ENCODE assay signal across 8 mouse cellular contexts in genomic region chr2:32587731-32588321, GRCm38 (mm10). TPM values are rescaled to one million over a fixed set of nuclear protein-coding genes. Genes with fewer than 3 reads are reported as not detected.
DNase-seq lines count a peak whose midpoint lies in the region; ATAC-seq and TF ChIP-seq lines count a peak whose summit lies in the region.

No protein-coding gene starts in this region.

- H3K36me3 ChIP-seq in forebrain, embryonic 13.5 days (ENCODE audit: poor library complexity, severe bottlenecking), result no peaks in the 10 kb centered on the region
- no peaks in the 10 kb centered on the region for H3K36me3 ChIP-seq in hindbrain, embryonic 11.5 days (ENCODE audit: control insufficient read depth, insufficient read depth, low read length)
- no peaks in the 10 kb centered on the region for H3K36me3 ChIP-seq in liver, embryonic 15.5 days (replicated peaks)
- H3K36me3 ChIP-seq in neural tube, embryonic 14.5 days (ENCODE audit: control insufficient read depth, insufficient read depth, low read length), result no peaks in the 10 kb centered on the region

- H3K4me2 ChIP-seq in forebrain, embryonic 13.5 days, result peak overlapping the region; percentile 71
- H3K4me2 ChIP-seq in hindbrain, embryonic 11.5 days (replicated peaks; ENCODE audit: low read depth, low read length), result peak overlapping the region; percentile 66
- H3K4me2 ChIP-seq in liver, embryonic 15.5 days, result peak overlapping the region; percentile 89
- H3K4me2 ChIP-seq in neural tube, embryonic 14.5 days (ENCODE audit: low read depth, low read length), result peak overlapping the region; percentile 66

- no peak for DNase-seq in lung, adult 2 months
- no peak for DNase-seq in lung, postnatal 14 days
- no peak for DNase-seq in hindbrain, embryonic 11.5 days (ENCODE audit: low spot score)
- DNase-seq in layer of hippocampus, adult 9-10 months (ENCODE audit: low spot score), result no peak
- DNase-seq in urinary bladder, postnatal 36 days (ENCODE audit: low spot score in 2 of 2), result no peak

- ATAC-seq in forebrain, embryonic 13.5 days, result no peak
- no peak for ATAC-seq in hindbrain, embryonic 11.5 days (ENCODE audit: low FRiP score)
- no peak for ATAC-seq in liver, embryonic 15.5 days (ENCODE audit: insufficient read depth)
- no peak for ATAC-seq in neural tube, embryonic 14.5 days (ENCODE audit: low read depth)

- peak; percentile 33; the same call in 1 of the 2 replicates for TF ChIP-seq POLR2A in lung, adult 2 months (IDR thresholded peaks at IDR 0.05; ENCODE audit: borderline replicate concordance, extremely low read depth, low read depth, low read length)

- peaks cover 3% of the 10 kb centered on the region; the same call in 1 of the 2 replicates for H3K27me3 ChIP-seq in forebrain, embryonic 13.5 days
- H3K27me3 ChIP-seq in hindbrain, embryonic 11.5 days (ENCODE audit: control insufficient read depth, insufficient read depth, low read length), result peaks cover 4% of the 10 kb centered on the region; the same call in 1 of the 2 replicates
- H3K27me3 ChIP-seq in liver, embryonic 15.5 days, result peaks cover 10% of the 10 kb centered on the region
- no peaks in the 10 kb centered on the region for H3K27me3 ChIP-seq in neural tube, embryonic 14.5 days (ENCODE audit: control insufficient read depth, insufficient read depth, low read length)

- H3K4me3 ChIP-seq in lung, adult 2 months (replicated peaks; ENCODE audit: extremely low read depth, low read depth, low read length), result peak overlapping the region; percentile 91
- H3K4me3 ChIP-seq in forebrain, embryonic 13.5 days, result peak overlapping the region; percentile 51
- H3K4me3 ChIP-seq in hindbrain, embryonic 11.5 days (ENCODE audit: low read depth, low read length), result peak overlapping the region; percentile 45
- H3K4me3 ChIP-seq in liver, embryonic 15.5 days (replicated peaks), result peak overlapping the region; percentile 64
- H3K4me3 ChIP-seq in neural tube, embryonic 14.5 days (ENCODE audit: low read depth, low read length), result peak overlapping the region; percentile 49

- H3K27ac ChIP-seq in forebrain, embryonic 13.5 days, result no peak overlapping the region
- H3K27ac ChIP-seq in hindbrain, embryonic 11.5 days (ENCODE audit: low read depth, low read length), result no peak overlapping the region
- H3K27ac ChIP-seq in liver, embryonic 15.5 days (replicated peaks), result peak overlapping the region; percentile 54
- H3K27ac ChIP-seq in neural tube, embryonic 14.5 days (ENCODE audit: low read depth, low read length), result no peak overlapping the region

- WGBS in lung, adult 2 months, result 9% methylated on average over 9 of the region's 9 CpGs
- 53% methylated on average over 9 of the region's 9 CpGs for WGBS in forebrain, embryonic 13.5 days
- WGBS in hindbrain, embryonic 11.5 days, result 47% methylated on average over 9 of the region's 9 CpGs
- 8% methylated on average over 9 of the region's 9 CpGs for WGBS in liver, embryonic 15.5 days (ENCODE audit: insufficient replicate concordance)
- WGBS in neural tube, embryonic 14.5 days, result 50% methylated on average over 9 of the region's 9 CpGs

- H3K9me3 ChIP-seq in forebrain, embryonic 13.5 days (replicated peaks), result no peaks in the 10 kb centered on the region
- H3K9me3 ChIP-seq in hindbrain, embryonic 11.5 days (ENCODE audit: control insufficient read depth, low read length), result no peaks in the 10 kb centered on the region
- no peaks in the 10 kb centered on the region for H3K9me3 ChIP-seq in liver, embryonic 15.5 days (replicated peaks)
- H3K9me3 ChIP-seq in neural tube, embryonic 14.5 days (ENCODE audit: control insufficient read depth, low read length), result no peaks in the 10 kb centered on the region

- H3K4me1 ChIP-seq in lung, adult 2 months (ENCODE audit: control insufficient read depth, insufficient read depth, low read length), result peaks cover 17% of the 10 kb centered on the region
- peaks cover 36% of the 10 kb centered on the region for H3K4me1 ChIP-seq in forebrain, embryonic 13.5 days
- no peaks in the 10 kb centered on the region for H3K4me1 ChIP-seq in hindbrain, embryonic 11.5 days (replicated peaks; ENCODE audit: control insufficient read depth, insufficient read depth, low read length)
- peaks cover 49% of the 10 kb centered on the region for H3K4me1 ChIP-seq in liver, embryonic 15.5 days (replicated peaks)
- peaks cover 12% of the 10 kb centered on the region; the same call in 1 of the 2 replicates for H3K4me1 ChIP-seq in neural tube, embryonic 14.5 days (ENCODE audit: control insufficient read depth, insufficient read depth, low read length)

- peak overlapping the region; percentile 79 for H3K9ac ChIP-seq in forebrain, embryonic 13.5 days
- peak overlapping the region; percentile 65 for H3K9ac ChIP-seq in hindbrain, embryonic 11.5 days (ENCODE audit: low read depth, low read length)
- H3K9ac ChIP-seq in liver, embryonic 15.5 days, result peak overlapping the region; percentile 65
- H3K9ac ChIP-seq in neural tube, embryonic 14.5 days (replicated peaks; ENCODE audit: low read depth, low read length), result peak overlapping the region; percentile 65

- TF ChIP-seq CTCF in lung, adult 2 months (IDR thresholded peaks at IDR 0.05; ENCODE audit: insufficient read depth, low read length), result no peak

RNA-seq across cellular contexts. Expression of gene St6galnac4, which starts 0.9 kb away (rescaled TPM):
- polyA plus RNA-seq in lung, adult 2 months (2012; rRNA removed), result 39.5 and 40.4 TPM in 2 replicates
- 14.5 and 16.5 TPM in 2 replicates for polyA plus RNA-seq in forebrain, embryonic 13.5 days (2015; fragmentation: Nextera tagmentation; extraction: Ambion mirVana)
- polyA plus RNA-seq in hindbrain, embryonic 11.5 days (2014; fragmentation: Nextera tagmentation; extraction: Ambion mirVana), result 12.9 and 13.4 TPM in 2 replicates
- 7.9 and 8.5 TPM in 2 replicates for polyA plus RNA-seq in liver, embryonic 15.5 days (2015; fragmentation: Nextera tagmentation; extraction: Ambion mirVana)
- polyA plus RNA-seq in neural tube, embryonic 14.5 days (2014; fragmentation: Nextera tagmentation; extraction: Ambion mirVana), result 30.4 and 35.1 TPM in 2 replicates

RNA-seq across cellular contexts. Expression of gene St6galnac6, which starts 11.7 kb away (rescaled TPM):
- 59.0 and 59.8 TPM in 2 replicates for polyA plus RNA-seq in lung, adult 2 months (2012; rRNA removed)
- polyA plus RNA-seq in forebrain, embryonic 13.5 days (2015; fragmentation: Nextera tagmentation; extraction: Ambion mirVana), result 10.0 and 10.8 TPM in 2 replicates
- polyA plus RNA-seq in hindbrain, embryonic 11.5 days (2014; fragmentation: Nextera tagmentation; extraction: Ambion mirVana), result 3.2 and 5.0 TPM in 2 replicates
- polyA plus RNA-seq in liver, embryonic 15.5 days (2015; fragmentation: Nextera tagmentation; extraction: Ambion mirVana), result 11.6 and 11.7 TPM in 2 replicates
- polyA plus RNA-seq in neural tube, embryonic 14.5 days (2014; fragmentation: Nextera tagmentation; extraction: Ambion mirVana), result 5.2 and 5.4 TPM in 2 replicates

RNA-seq across cellular contexts. Expression of gene 9430097D07Rik, which starts 12.3 kb away (rescaled TPM):
- not detected in 2 replicates for polyA plus RNA-seq in lung, adult 2 months (2012; rRNA removed)
- polyA plus RNA-seq in forebrain, embryonic 13.5 days (2015; fragmentation: Nextera tagmentation; extraction: Ambion mirVana), result 0.18 and 0.39 TPM in 2 replicates
- polyA plus RNA-seq in hindbrain, embryonic 11.5 days (2014; fragmentation: Nextera tagmentation; extraction: Ambion mirVana), result 0.37 and 0.42 TPM in 2 replicates
- polyA plus RNA-seq in liver, embryonic 15.5 days (2015; fragmentation: Nextera tagmentation; extraction: Ambion mirVana), result not detected in 2 replicates
- 0.98 and 1.2 TPM in 2 replicates for polyA plus RNA-seq in neural tube, embryonic 14.5 days (2014; fragmentation: Nextera tagmentation; extraction: Ambion mirVana)

RNA-seq across cellular contexts. Expression of gene Pip5kl1, which starts 13.2 kb away (rescaled TPM):
- 0.12 and 0.55 TPM in 2 replicates for polyA plus RNA-seq in lung, adult 2 months (2012; rRNA removed)
- polyA plus RNA-seq in forebrain, embryonic 13.5 days (2015; fragmentation: Nextera tagmentation; extraction: Ambion mirVana), result 1.7 and 3.4 TPM in 2 replicates
- 2.1 and 2.6 TPM in 2 replicates for polyA plus RNA-seq in hindbrain, embryonic 11.5 days (2014; fragmentation: Nextera tagmentation; extraction: Ambion mirVana)
- polyA plus RNA-seq in liver, embryonic 15.5 days (2015; fragmentation: Nextera tagmentation; extraction: Ambion mirVana), result 0.22 TPM in 1 of 2 replicates, not detected in the other
- 12.4 and 17.1 TPM in 2 replicates for polyA plus RNA-seq in neural tube, embryonic 14.5 days (2014; fragmentation: Nextera tagmentation; extraction: Ambion mirVana)

RNA-seq across cellular contexts. Expression of gene Dpm2, which starts 17.2 kb away (rescaled TPM):
- 116 and 118 TPM in 2 replicates for polyA plus RNA-seq in lung, adult 2 months (2012; rRNA removed)
- polyA plus RNA-seq in forebrain, embryonic 13.5 days (2015; fragmentation: Nextera tagmentation; extraction: Ambion mirVana), result 127 and 129 TPM in 2 replicates
- 115 and 125 TPM in 2 replicates for polyA plus RNA-seq in hindbrain, embryonic 11.5 days (2014; fragmentation: Nextera tagmentation; extraction: Ambion mirVana)
- 48.2 and 49.0 TPM in 2 replicates for polyA plus RNA-seq in liver, embryonic 15.5 days (2015; fragmentation: Nextera tagmentation; extraction: Ambion mirVana)
- polyA plus RNA-seq in neural tube, embryonic 14.5 days (2014; fragmentation: Nextera tagmentation; extraction: Ambion mirVana), result 143 and 157 TPM in 2 replicates
